Mouse (Mus musculus) gastrocnemius, adult 2 months (tissue): ENCODE results near the gene Map4k4. TPM values are rescaled to one million over a fixed set of nuclear protein-coding genes. Genes with fewer than 3 reads are reported as not detected.

Experiments used
- DNase-seq: peaks from one replicate; pipeline ENCODE4 v3.0.0; 2022
- H3K27ac ChIP-seq: fragments of 200-600 bp; 2 replicates; pipeline ENCODE4 v1.8.1; 2022; ENCODE audit warnings: mild to moderate bottlenecking
- H3K4me3 ChIP-seq: fragments of 200-600 bp; 2 replicates; pipeline ENCODE4 v1.8.1; 2022; ENCODE audit warnings: mild to moderate bottlenecking, moderate library complexity
- CTCF ChIP-seq: fragments of 200-600 bp; IDR thresholded peaks from 2 replicates; pipeline ENCODE4 v1.8.1; 2022; ENCODE audit warnings: antibody characterized with exemption, mild to moderate bottlenecking, moderate library complexity
- intact Hi-C: fragments of 180-260 bp; cut with DNase I; formaldehyde crosslinking; loops from one replicate; pipeline ENCODE4 v1.15.1; 2025
- total RNA-seq, 2 experiments: library from RNA; stranded (reverse); gene quantifications; 2 replicates each; pipeline ENCODE4 v1.2.3; 2021

Map4k4 gene
- total RNA-seq, 2 experiments from 2014 or later: 23.2 to 28.3 TPM

DNA sequence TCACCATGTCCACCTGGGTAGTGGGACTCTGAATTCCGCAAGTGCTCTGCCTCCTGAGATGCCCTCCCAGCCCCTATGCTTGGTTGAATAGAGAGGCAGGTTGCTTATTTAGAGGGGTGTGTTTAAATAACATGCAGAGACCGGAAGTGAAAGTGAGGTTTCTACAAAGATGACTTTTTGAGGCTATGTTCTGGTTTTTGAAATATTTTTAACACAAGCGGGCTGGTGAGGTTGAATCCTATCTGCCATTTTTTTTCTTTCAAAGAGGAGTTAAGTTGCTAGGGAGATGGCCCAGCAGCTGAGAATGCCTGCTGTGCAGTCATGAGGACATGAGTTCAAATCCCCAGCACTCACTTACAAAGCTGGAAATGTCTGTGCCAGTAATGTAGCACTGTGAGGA is 4.0 kb downstream of the Map4k4 start:
- TF ChIP-seq CTCF: no peak
- intact Hi-C loops: loop anchor here (5.0 kb wide), 3 partner anchors 33 to 217 kb away; no protein-coding TSS in a partner anchor
- no peak for DNase-seq
- H3K27ac ChIP-seq: no peak overlapping the region
- no peak overlapping the region for H3K4me3 ChIP-seq

DNA sequence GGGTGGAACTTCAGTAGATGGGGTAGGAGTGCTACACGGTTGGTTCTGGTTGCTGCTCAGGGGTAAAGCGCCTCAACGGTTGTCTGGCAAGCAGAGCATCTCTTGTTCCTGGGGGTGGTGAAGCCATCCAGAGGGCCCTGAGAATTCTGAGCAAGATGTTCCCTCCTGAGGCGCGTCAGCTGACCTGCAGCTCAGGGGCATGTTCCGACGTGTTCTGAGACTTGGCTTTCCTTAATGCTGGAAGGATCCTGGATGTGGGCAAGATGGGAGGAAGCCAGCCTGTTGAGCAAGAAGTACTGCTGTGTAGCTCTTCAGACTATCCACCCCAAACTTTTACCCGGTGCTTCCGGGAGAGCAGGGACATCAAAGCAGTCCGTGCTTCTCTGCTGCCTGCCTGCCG is 6.2 kb downstream of the Map4k4 start:
- Histone ChIP-seq H3K27ac (peak overlapping the region; percentile 28; the same call in 1 of the 2 replicates), H3K4me3 (peak overlapping the region; percentile 29; the same call in 1 of the 2 replicates)
- DNase-seq: peak; percentile 52
- intact Hi-C loops: loop anchor here (5.0 kb wide), 1 partner anchor 70 kb away; no protein-coding TSS in a partner anchor
- TF ChIP-seq CTCF: no peak

DNA sequence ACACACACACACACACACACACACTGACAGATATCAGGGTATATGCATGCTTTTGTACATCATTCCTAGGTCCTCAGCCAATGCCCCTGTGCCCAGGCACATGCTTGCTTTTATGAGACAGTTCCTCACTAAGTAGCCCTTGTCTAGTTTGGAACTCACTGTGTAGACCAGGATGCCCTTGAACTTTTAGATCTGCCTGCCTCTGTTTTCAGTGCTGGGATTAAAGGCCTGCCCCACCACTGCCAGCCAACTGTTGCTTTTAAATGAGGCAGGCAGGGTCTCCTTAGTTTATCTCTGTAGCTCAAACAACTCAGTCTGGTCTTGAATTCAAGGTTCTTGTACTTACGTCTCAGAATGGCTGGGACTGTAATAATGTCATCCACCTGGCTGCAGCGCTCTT is 8.3 kb downstream of the Map4k4 start:
- DNase-seq: no peak
- H3K4me3 ChIP-seq: no peak overlapping the region
- intact Hi-C loops: loop anchor here (5.0 kb wide), 1 partner anchor 68 kb away; no protein-coding TSS in a partner anchor
- no peak for TF ChIP-seq CTCF
- H3K27ac ChIP-seq: no peak overlapping the region

DNA sequence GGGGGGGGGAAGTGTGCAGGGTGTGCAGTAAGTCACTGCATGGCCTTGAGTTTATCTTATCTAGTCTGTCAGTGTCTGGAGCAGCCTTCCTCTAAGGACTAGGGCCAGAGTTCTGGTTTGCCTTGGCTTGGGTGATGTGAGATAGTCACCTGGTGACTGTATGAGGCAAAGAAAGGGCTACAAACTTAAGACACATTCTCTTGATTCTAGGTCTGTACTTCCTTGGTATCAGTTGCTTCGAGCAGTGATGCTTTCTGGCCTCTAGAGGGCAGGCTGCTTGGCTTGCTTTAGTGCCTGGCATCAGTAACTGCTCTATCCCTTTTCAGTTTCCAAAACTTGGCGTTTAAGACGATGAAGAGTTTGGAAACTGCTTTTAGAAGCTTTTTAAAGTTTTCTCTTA is 10.7 kb downstream of the Map4k4 start:
- H3K27ac ChIP-seq: no peak overlapping the region
- intact Hi-C loops: no loop called here
- peak; percentile 95 for TF ChIP-seq CTCF
- DNase-seq: peak; percentile 65
- H3K4me3 ChIP-seq: no peak overlapping the region

DNA sequence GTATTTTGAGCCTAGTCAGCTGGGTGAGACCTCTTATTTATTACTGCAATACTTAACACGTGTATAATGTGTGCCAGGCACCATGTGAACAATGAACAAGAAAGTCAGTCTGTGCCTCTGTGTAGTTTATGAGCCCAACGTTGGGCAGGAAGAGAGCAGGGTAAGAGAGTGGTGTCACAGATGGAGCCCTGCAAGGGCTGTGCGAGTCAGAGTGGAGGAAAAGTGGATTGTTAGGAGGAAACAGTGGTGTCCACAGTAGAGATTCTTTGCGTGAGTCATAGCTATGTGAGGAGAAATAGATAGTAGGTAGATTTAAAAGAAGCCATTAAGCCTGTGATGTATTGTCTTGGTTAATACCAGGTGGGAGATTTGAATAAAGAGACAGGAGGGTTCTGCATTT is 12.5 kb downstream of the Map4k4 start:
- no peak for TF ChIP-seq CTCF
- no peak overlapping the region; the same call in 1 of the 2 replicates for H3K27ac ChIP-seq
- no peak for DNase-seq
- intact Hi-C loops: no loop called here
- H3K4me3 ChIP-seq: no peak overlapping the region

DNA sequence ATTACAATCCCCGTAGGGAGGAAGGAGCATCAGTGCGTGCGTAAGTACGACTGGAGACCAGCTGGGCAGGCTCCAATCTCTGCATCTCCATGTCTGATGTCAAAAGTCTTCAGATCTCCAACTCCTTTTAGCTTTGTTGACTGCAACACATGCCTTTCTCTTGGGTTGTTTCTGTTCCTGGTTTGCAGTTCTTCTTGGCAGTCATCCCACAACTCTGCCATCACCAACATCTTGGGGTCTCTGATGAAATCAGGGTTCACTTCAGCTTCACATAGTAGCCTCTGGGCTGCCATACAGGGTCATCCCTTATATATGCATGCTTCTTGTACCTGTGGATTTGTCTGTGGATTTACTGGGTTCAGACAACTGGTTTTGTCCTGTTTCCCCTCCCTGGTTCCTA is 15.4 kb downstream of the Map4k4 start:
- TF ChIP-seq CTCF: no peak
- intact Hi-C loops: no loop called here
- no peak overlapping the region for H3K4me3 ChIP-seq

DNA sequence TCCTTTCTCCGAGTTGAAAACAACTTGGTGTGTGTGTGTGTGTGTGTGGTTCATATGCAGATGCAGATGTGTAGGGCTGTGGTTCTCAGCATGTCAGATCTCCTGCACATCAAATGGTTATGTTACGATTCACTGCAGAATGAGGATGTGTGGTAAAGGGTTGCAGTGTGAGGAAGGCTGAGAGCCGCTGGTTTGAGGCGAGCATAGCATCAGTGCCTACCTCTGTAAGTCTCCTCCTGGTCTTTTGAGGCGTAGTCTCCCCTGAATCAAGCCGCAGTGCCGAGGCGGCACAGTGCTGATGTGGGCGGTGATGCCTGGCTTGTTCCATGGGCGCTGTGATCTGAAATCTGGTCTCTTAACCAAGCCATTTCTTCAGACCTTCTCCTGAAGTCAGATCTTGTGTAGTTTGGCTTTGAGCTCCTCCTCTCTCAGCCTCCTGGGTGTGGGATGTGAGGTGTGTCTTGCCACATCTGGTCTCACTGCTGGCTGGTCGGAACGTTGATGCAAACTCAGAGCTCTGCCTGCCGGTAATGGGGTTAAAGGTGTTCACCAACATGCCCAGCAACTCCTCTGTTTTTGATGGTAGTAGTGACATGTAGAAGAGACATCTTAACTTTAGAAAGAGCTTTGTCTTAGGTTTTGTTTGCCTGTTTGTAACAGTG is 17.3 kb downstream of the Map4k4 start:
- no peak for TF ChIP-seq CTCF
- Histone ChIP-seq H3K27ac (no peak overlapping the region), H3K4me3 (no peak overlapping the region)
- intact Hi-C loops: no loop called here
- DNase-seq: no peak

More for the DNA sequence above, 15.4 kb downstream of the Map4k4 start:
- DNase-seq: no peak
- H3K27ac ChIP-seq: no peak overlapping the region

DNA sequence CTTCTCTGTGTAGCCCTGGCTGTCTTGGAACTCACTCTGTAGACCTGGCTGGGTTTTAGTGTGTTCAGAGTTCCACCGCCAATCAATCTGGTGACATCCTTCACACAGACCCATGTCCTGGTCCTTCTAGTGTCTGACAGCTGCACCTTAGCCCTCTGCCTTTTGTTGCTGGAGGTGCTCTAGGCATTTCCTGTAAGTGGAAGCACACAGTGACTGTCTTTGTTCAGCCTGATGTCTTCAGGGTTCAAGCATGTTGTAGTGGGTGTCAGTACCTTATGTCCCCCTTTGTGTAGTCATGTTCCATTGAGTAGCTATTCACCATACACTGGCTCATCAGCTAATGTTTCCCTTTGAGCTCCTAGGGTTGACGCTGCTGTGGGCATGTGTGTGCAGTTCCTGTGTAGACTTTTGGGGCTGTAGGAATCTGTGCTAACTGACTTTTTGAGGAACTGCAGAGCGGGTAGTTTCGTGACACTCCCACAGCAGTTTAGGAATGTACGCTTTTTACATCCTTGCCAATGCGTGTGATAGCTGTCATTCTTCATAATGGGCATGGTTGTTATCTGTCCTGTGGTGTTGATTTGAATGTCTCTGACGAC is 17.9 kb downstream of the Map4k4 start:
- intact Hi-C loops: no loop called here
- 0 out of 2 replicates have a peak overlapping the region, but pooled peaks have one; percentile 5 for H3K27ac ChIP-seq
- no peak for TF ChIP-seq CTCF
- no peak overlapping the region for H3K4me3 ChIP-seq
- no peak for DNase-seq

DNA sequence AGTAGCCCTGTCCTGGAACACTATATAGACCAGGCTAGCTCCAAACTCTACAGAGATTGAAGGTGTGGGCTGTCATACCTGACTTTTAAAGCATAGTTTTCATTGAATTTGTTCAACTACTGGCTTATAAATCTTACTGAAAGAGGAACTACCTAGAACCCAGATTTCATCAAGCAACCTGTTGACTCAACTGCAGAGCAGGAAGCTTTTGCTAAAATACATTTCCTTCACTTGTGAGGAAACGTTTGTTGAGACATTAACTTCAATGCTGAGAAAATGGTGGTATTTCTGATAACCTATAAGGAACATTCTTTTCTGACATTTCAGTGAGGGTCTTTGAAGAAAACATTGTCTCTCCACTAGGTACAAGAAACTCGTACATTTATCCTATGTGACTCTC is 19.9 kb downstream of the Map4k4 start:
- H3K4me3 ChIP-seq: no peak overlapping the region
- intact Hi-C loops: no loop called here
- DNase-seq: no peak
- TF ChIP-seq CTCF: no peak
- H3K27ac ChIP-seq: 0 out of 2 replicates have a peak overlapping the region, but pooled peaks have one; percentile 71

DNA sequence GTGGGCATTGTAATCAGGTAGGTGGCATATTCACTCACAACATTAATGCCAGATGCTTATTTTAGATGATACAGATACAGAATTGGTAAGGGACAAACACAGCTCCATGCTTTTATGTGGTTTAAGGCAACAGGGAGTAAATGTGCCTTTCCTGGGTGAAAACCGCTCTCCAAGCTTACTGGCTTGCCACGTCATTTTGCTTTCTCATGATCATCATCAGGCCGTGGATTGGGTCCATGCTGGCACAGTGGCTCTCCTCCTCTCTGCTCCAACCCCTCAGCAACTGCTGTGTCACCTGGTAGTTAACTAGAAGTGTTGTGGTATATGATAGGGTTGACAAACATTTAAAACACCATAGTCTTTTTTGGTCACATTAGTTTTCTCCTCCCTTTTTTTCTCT is 21.3 kb downstream of the Map4k4 start:
- no peak overlapping the region for H3K4me3 ChIP-seq
- no peak for TF ChIP-seq CTCF
- DNase-seq: no peak
- intact Hi-C loops: no loop called here
- peak overlapping the region; percentile 71; the same call in 1 of the 2 replicates for H3K27ac ChIP-seq

DNA sequence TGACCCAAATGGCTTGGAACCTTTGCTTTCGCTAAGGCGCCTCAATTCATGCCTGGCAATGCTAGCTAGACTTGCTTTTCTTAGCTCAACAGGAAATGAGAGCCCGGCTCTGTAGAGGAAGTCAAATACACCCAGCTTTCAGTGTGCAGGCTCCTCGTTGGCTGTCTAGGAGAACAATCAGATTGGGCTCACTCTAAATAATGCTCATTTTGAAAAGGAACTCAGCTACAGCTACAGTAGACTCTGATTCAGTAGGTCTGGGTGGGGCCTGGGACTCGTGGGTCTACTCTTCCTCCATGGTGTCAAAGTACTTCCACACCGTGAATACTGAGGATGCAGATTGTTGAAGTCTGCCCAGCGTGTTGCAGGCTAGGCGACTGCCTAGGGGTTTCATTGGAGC is 22.0 kb downstream of the Map4k4 start:
- H3K4me3 ChIP-seq: peak overlapping the region; percentile 16
- H3K27ac ChIP-seq: peak overlapping the region; percentile 71
- no peak for TF ChIP-seq CTCF
- intact Hi-C loops: no loop called here
- peak; percentile 38 for DNase-seq

DNA sequence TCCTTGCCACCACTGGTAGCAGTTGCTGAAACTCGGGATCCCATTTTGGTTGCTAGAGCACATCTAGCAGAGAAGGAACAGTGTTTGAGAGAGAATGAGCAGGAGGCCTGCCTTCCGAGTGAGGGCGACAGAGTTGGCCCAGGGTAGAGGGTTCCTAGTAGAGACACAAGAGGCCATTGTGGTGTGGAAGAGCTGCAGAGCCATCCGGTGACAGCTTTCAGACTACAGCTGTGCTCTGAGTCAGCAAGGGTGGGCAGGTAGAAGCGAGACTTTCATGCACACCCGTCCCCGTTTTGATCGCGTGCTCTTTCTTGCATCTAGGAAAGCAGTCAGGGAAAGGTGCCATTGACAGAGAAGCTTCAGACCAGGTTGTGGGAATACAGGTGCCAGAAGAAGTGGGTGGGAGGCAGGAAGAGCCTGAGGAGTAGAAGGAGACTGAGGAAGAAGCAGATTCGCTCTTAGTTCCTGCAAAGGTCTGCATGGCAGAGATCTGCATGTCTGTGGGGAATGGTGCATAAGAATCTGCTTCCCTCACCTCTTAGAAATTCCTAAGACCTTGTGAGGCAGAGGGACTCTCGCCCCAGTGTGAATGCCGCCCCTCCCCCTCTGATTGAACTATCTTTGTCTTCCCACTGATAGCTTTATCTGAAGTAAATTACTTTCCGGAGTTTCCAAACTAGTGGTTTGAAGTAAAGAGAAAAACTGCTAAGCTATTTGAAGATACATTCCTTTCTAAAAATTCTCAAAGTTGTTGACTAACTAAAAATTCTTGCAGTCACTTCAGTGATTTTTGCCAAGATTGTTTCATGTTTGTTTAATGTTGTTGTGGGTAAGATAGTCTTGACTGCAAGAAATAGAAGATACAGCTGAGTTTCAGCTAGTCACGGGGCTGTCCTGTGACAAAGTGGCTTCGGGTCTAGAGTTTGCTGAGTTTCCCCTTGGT is 23.0 kb downstream of the Map4k4 start:
- Histone ChIP-seq H3K4me3 (peak overlapping the region; percentile 16), H3K27ac (peak overlapping the region; percentile 71)
- TF ChIP-seq CTCF: no peak
- DNase-seq: no peak
- intact Hi-C loops: no loop called here
